Mouse (Mus musculus): ENCODE data around the gene Dsel.

DNA sequence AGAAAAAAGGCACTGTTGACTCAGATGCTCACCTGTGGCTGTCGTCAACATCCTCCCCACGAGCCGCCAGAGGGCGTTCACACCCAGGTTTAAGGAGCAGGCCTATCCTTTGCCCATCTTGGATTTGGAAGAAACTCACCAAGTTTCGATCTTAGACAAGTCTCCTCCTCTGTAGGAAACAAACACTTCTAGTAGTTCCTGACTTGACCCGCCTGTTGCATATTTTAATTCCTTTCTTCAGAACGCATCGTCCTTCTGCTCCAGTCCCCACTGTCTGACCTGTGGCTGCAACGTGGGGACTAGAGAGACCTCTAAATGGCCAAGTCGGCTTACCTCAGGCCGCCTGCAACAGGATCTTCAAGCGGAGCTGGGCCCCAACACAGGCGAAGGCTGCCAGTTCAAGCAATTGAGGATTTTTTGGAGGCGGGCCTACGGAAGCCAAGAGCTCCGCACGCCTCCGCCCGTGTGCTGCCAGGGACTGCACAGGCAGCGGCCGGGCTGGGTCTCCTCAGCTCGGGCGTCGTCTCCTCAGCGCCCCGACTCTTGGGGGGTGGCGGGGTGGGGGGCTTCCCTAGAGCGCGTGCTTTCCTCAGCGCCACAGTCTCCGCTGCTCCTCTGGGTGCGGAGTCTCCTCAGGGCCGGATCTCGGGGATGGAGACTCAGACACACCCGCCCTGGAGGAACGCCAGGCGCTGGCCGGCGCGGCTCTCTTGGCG lies 497 bp downstream of the Dsel start:
- TF ChIP-seq CTCF (IDR thresholded peaks at IDR 0.05; ENCODE audit: borderline replicate concordance, insufficient read depth, low read depth, low read length) (peak; percentile 71), POLR2A (IDR thresholded peaks at IDR 0.05; ENCODE audit: borderline replicate concordance, insufficient read depth, low read length) (no peak)

Data from cerebellum, adult 2 months (tissue).